Mouse (Mus musculus) spleen, postnatal 14 days (tissue): Measurements from ENCODE around the gene Scn1b.
A peak's percentile ranks its signal among the peaks of the same experiment; 100 is the strongest.

Source experiments
- DNase-seq, 2 experiments: peaks; one replicate each; pipeline ENCODE4 v3.0.0; 2021 to 2022; ENCODE audit warnings: low spot score in 2 of 2

Scn1b gene

GRCm38 (mm10) chr7:31149751-31150565 is 23.2 kb upstream of the Scn1b start:
- no peak for DNase-seq

GRCm38 (mm10) chr7:31149271-31149670 is 22.5 kb upstream of the Scn1b start:
- no peak for DNase-seq

GRCm38 (mm10) chr7:31148756-31149155 is 22.0 kb upstream of the Scn1b start:
- DNase-seq = peak in 1 of 2 experiments; percentile 51

- no peak for DNase-seq
These were observed 21.3 kb upstream of the Scn1b start for GRCm38 (mm10) chr7:31148086-31148485.

GRCm38 (mm10) chr7:31145596-31146160 is 18.9 kb upstream of the Scn1b start:
- no peak for DNase-seq

GRCm38 (mm10) chr7:31144886-31145285 is 18.1 kb upstream of the Scn1b start:
- no peak for DNase-seq

GRCm38 (mm10) chr7:31140941-31141340 is 14.1 kb upstream of the Scn1b start:
- DNase-seq = no peak

GRCm38 (mm10) chr7:31140302-31140701 is 13.5 kb upstream of the Scn1b start:
- DNase-seq = no peak

GRCm38 (mm10) chr7:31139765-31140164 is 13.0 kb upstream of the Scn1b start:
- peak in 1 of 2 experiments; percentile 55 for DNase-seq

GRCm38 (mm10) chr7:31135717-31136116 is 8.9 kb upstream of the Scn1b start:
- DNase-seq = no peak

GRCm38 (mm10) chr7:31131866-31132265 is 5.1 kb upstream of the Scn1b start:
- no peak for DNase-seq

GRCm38 (mm10) chr7:31130841-31131240 is 4.0 kb upstream of the Scn1b start:
- DNase-seq = peak in 1 of 2 experiments; percentile 35

- DNase-seq = no peak
These were observed 3.4 kb upstream of the Scn1b start for GRCm38 (mm10) chr7:31130197-31130596.

- no peak for DNase-seq
These were observed 1.4 kb upstream of the Scn1b start for GRCm38 (mm10) chr7:31128157-31128705.

- DNase-seq = no peak
These were observed 522 bp downstream of the Scn1b start for GRCm38 (mm10) chr7:31126211-31126751.

- DNase-seq = no peak
These were observed 1.7 kb downstream of the Scn1b start for GRCm38 (mm10) chr7:31125116-31125515.

- no peak for DNase-seq
These were observed 2.4 kb downstream of the Scn1b start for GRCm38 (mm10) chr7:31124381-31124780.

- DNase-seq = no peak
These were observed 3.1 kb downstream of the Scn1b start for GRCm38 (mm10) chr7:31123697-31124096.

GRCm38 (mm10) chr7:31122641-31123631 is 3.9 kb downstream of the Scn1b start:
- DNase-seq = no peak

- no peak for DNase-seq
These were observed 7.2 kb downstream of the Scn1b start for GRCm38 (mm10) chr7:31119556-31119955.

GRCm38 (mm10) chr7:31118486-31118885 is 8.3 kb downstream of the Scn1b start:
- no peak for DNase-seq

GRCm38 (mm10) chr7:31117465-31117864 is 9.3 kb downstream of the Scn1b start:
- DNase-seq = no peak
